Mouse (Mus musculus): ENCODE data around the gene Grk5. TPM values are rescaled to one million over a fixed set of nuclear protein-coding genes. Genes with fewer than 3 reads are reported as not detected.
A peak's percentile ranks its signal among the peaks of the same experiment; 100 is the strongest.

The Grk5 gene
- polyA plus RNA-seq, 1 experiment from 2014 or later: 1.4 TPM

- Histone ChIP-seq H3K4me3 (ENCODE audit: low read length) (no peak overlapping the region), H3K4me2 (ENCODE audit: low read depth, low read length) (no peak overlapping the region), H3K4me1 (ENCODE audit: control insufficient read depth, insufficient read depth, low read length) (no peaks in the 10 kb centered on the region), H3K27me3 (replicated peaks; ENCODE audit: control insufficient read depth, insufficient read depth, low read length) (no peaks in the 10 kb centered on the region), H3K27ac (ENCODE audit: low read length) (no peak overlapping the region), H3K9ac (ENCODE audit: low read depth, low read length) (no peak overlapping the region), H3K36me3 (ENCODE audit: control insufficient read depth, insufficient read depth, low read length) (no peaks in the 10 kb centered on the region), H3K9me3 (ENCODE audit: control insufficient read depth, low read length) (no peaks in the 10 kb centered on the region)
- ATAC-seq: no peak
- WGBS: 69% methylated on average over 3 of the region's 3 CpGs
These were observed 174.8 kb downstream of the Grk5 start for GRCm38 (mm10) chr19:61064386-61064785.

DNA sequence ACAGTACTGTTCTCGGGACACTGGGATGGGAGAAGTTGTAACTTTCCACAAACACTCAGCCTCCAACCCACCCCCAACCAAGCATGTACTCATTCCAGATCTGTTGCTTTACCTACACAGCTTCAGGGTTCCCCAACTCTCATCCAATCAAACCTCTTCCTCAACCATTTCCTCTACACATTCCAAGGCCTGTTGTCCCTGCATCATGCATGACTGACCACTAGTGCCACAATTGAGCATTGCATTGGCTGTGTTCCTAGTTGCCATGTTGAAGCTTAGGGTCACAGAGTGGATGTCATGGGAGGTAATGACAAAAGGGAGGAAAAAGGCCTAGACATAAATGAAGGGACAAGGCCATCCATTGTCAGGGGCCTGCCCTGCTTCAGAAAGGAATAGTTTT is 175.5 kb downstream of the Grk5 start:
- Histone ChIP-seq H3K4me2 (ENCODE audit: low read depth, low read length) (no peak overlapping the region), H3K36me3 (ENCODE audit: control insufficient read depth, insufficient read depth, low read length) (no peaks in the 10 kb centered on the region), H3K4me3 (ENCODE audit: low read length) (no peak overlapping the region), H3K9me3 (ENCODE audit: control insufficient read depth, low read length) (no peaks in the 10 kb centered on the region), H3K27ac (ENCODE audit: low read length) (no peak overlapping the region), H3K4me1 (ENCODE audit: control insufficient read depth, insufficient read depth, low read length) (no peaks in the 10 kb centered on the region), H3K9ac (ENCODE audit: low read depth, low read length) (no peak overlapping the region), H3K27me3 (replicated peaks; ENCODE audit: control insufficient read depth, insufficient read depth, low read length) (no peaks in the 10 kb centered on the region)
- 86% methylated on average over 1 of the region's 1 CpGs for WGBS
- no peak for ATAC-seq

- no peak for ATAC-seq
- Histone ChIP-seq H3K27me3 (replicated peaks; ENCODE audit: control insufficient read depth, insufficient read depth, low read length) (no peaks in the 10 kb centered on the region), H3K4me1 (ENCODE audit: control insufficient read depth, insufficient read depth, low read length) (no peaks in the 10 kb centered on the region), H3K36me3 (ENCODE audit: control insufficient read depth, insufficient read depth, low read length) (no peaks in the 10 kb centered on the region), H3K9ac (ENCODE audit: low read depth, low read length) (no peak overlapping the region), H3K4me3 (ENCODE audit: low read length) (no peak overlapping the region), H3K9me3 (ENCODE audit: control insufficient read depth, low read length) (no peaks in the 10 kb centered on the region), H3K27ac (ENCODE audit: low read length) (no peak overlapping the region), H3K4me2 (ENCODE audit: low read depth, low read length) (no peak overlapping the region)
- 86% methylated on average over 3 of the region's 3 CpGs for WGBS
These were observed 189.1 kb downstream of the Grk5 start for GRCm38 (mm10) chr19:61078622-61079021.

DNA sequence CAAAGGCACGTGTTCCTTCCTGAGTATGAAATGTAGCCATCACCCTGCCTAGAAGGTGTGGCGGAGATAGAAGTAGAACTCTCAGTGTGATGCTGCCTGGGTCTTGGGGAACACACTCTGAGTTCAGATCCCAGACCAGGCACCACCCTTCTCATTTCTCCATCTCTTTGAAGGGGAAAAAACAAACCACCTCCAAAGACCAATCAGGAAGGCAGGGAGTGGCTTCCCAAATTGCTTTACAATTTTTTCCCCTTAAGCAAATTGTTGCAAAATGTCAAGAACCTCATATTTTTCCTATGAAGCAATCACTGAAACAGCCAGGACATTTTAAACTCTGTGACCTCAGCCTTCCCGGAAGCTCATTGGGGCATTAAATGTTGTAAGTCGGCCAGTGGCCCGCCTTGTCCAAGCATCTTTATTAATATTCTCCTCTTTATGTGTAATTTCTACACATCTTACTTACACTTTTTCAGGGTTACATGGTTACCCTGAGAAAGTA is 190.8 kb downstream of the Grk5 start:
- no peak overlapping the region for H3K27ac ChIP-seq (ENCODE audit: low read length)
- no peaks in the 10 kb centered on the region for H3K36me3 ChIP-seq (ENCODE audit: control insufficient read depth, insufficient read depth, low read length)
- H3K9me3 ChIP-seq (ENCODE audit: control insufficient read depth, low read length): no peaks in the 10 kb centered on the region
- H3K4me1 ChIP-seq (ENCODE audit: control insufficient read depth, insufficient read depth, low read length): no peaks in the 10 kb centered on the region
- H3K27me3 ChIP-seq (replicated peaks; ENCODE audit: control insufficient read depth, insufficient read depth, low read length): no peaks in the 10 kb centered on the region
- no peak overlapping the region for H3K4me3 ChIP-seq (ENCODE audit: low read length)
- H3K4me2 ChIP-seq (ENCODE audit: low read depth, low read length): no peak overlapping the region
- WGBS: 89% methylated on average over 5 of the region's 5 CpGs
- no peak overlapping the region for H3K9ac ChIP-seq (ENCODE audit: low read depth, low read length)
- no peak for ATAC-seq

- Histone ChIP-seq H3K9ac (ENCODE audit: low read depth, low read length) (no peak overlapping the region), H3K9me3 (ENCODE audit: control insufficient read depth, low read length) (no peaks in the 10 kb centered on the region), H3K36me3 (ENCODE audit: control insufficient read depth, insufficient read depth, low read length) (no peaks in the 10 kb centered on the region), H3K4me2 (ENCODE audit: low read depth, low read length) (no peak overlapping the region), H3K27me3 (replicated peaks; ENCODE audit: control insufficient read depth, insufficient read depth, low read length) (no peaks in the 10 kb centered on the region), H3K27ac (ENCODE audit: low read length) (no peak overlapping the region), H3K4me3 (ENCODE audit: low read length) (no peak overlapping the region), H3K4me1 (ENCODE audit: control insufficient read depth, insufficient read depth, low read length) (no peaks in the 10 kb centered on the region)
- 90% methylated on average over 8 of the region's 8 CpGs for WGBS
- ATAC-seq: no peak
These were observed 193.5 kb downstream of the Grk5 start for GRCm38 (mm10) chr19:61083006-61083405.

GRCm38 (mm10) chr19:61084149-61084940 is 194.8 kb downstream of the Grk5 start:
- Histone ChIP-seq H3K27ac (ENCODE audit: low read length) (no peak overlapping the region), H3K36me3 (ENCODE audit: control insufficient read depth, insufficient read depth, low read length) (no peaks in the 10 kb centered on the region), H3K4me2 (ENCODE audit: low read depth, low read length) (no peak overlapping the region), H3K9me3 (ENCODE audit: control insufficient read depth, low read length) (no peaks in the 10 kb centered on the region), H3K9ac (ENCODE audit: low read depth, low read length) (no peak overlapping the region), H3K27me3 (replicated peaks; ENCODE audit: control insufficient read depth, insufficient read depth, low read length) (no peaks in the 10 kb centered on the region), H3K4me3 (ENCODE audit: low read length) (no peak overlapping the region), H3K4me1 (ENCODE audit: control insufficient read depth, insufficient read depth, low read length) (no peaks in the 10 kb centered on the region)
- WGBS: 49% methylated on average over 4 of the region's 4 CpGs
- peak; percentile 48; the same call in 1 of the 2 replicates for ATAC-seq

DNA sequence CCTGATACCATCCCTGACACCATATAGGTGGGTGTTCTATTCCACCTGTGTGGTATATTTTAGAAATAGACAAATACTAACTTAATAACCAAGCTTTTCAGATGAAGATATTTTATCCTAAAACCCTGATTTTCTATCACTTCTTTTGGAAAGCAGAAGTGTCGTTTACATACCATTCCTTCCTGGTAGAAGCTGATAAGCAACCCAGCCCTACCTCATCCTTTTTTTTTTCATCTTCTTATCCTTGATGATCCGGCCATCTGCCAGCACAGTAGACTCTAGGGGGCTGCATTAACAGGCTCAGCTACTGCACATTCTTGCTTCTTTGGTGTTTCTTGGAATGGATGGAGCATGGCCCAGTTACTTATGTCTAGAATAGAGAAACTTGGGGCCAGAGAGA is 195.7 kb downstream of the Grk5 start:
- Histone ChIP-seq H3K27me3 (replicated peaks; ENCODE audit: control insufficient read depth, insufficient read depth, low read length) (no peaks in the 10 kb centered on the region), H3K9ac (ENCODE audit: low read depth, low read length) (no peak overlapping the region), H3K9me3 (ENCODE audit: control insufficient read depth, low read length) (no peaks in the 10 kb centered on the region), H3K4me1 (ENCODE audit: control insufficient read depth, insufficient read depth, low read length) (no peaks in the 10 kb centered on the region), H3K36me3 (ENCODE audit: control insufficient read depth, insufficient read depth, low read length) (no peaks in the 10 kb centered on the region), H3K4me2 (ENCODE audit: low read depth, low read length) (no peak overlapping the region), H3K4me3 (ENCODE audit: low read length) (no peak overlapping the region), H3K27ac (ENCODE audit: low read length) (no peak overlapping the region)
- 71% methylated on average over 2 of the region's 2 CpGs for WGBS
- no peak for ATAC-seq

DNA sequence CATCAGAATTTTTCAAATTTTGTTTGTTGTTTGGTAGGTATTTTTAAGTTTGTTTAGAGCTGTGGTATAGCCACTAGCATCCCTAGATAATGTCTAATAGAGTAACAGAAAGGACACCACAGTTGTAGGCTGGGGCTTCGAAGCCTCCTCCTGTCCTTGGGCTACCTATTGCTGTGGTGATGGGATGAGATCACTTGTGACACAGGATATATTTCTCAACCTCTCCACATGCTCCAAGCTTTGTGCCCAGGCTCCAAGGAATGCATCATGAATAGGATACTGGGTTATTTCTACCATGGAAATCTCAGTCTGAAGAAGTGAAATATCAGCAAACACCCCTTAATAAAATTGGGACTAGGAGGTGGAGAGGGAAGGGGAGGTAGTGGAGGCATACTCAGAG is 198.2 kb downstream of the Grk5 start:
- 92% methylated on average over 1 of the region's 1 CpGs for WGBS
- Histone ChIP-seq H3K27me3 (replicated peaks; ENCODE audit: control insufficient read depth, insufficient read depth, low read length) (no peaks in the 10 kb centered on the region), H3K4me1 (ENCODE audit: control insufficient read depth, insufficient read depth, low read length) (no peaks in the 10 kb centered on the region)

GRCm38 (mm10) chr19:61089001-61089400 is 199.5 kb downstream of the Grk5 start:
- Histone ChIP-seq H3K36me3 (ENCODE audit: control insufficient read depth, insufficient read depth, low read length) (no peaks in the 10 kb centered on the region), H3K27ac (ENCODE audit: low read length) (no peak overlapping the region), H3K9ac (ENCODE audit: low read depth, low read length) (no peak overlapping the region), H3K4me1 (ENCODE audit: control insufficient read depth, insufficient read depth, low read length) (no peaks in the 10 kb centered on the region), H3K4me2 (ENCODE audit: low read depth, low read length) (no peak overlapping the region), H3K27me3 (replicated peaks; ENCODE audit: control insufficient read depth, insufficient read depth, low read length) (no peaks in the 10 kb centered on the region), H3K9me3 (ENCODE audit: control insufficient read depth, low read length) (no peaks in the 10 kb centered on the region), H3K4me3 (ENCODE audit: low read length) (no peak overlapping the region)
- ATAC-seq: no peak
- 89% methylated on average over 3 of the region's 3 CpGs for WGBS

More for the DNA sequence above, 198.2 kb downstream of the Grk5 start:
- H3K4me3 ChIP-seq (ENCODE audit: low read length): no peak overlapping the region
- no peaks in the 10 kb centered on the region for H3K36me3 ChIP-seq (ENCODE audit: control insufficient read depth, insufficient read depth, low read length)
- H3K9me3 ChIP-seq (ENCODE audit: control insufficient read depth, low read length): no peaks in the 10 kb centered on the region
- no peak overlapping the region for H3K9ac ChIP-seq (ENCODE audit: low read depth, low read length)
- no peak overlapping the region for H3K27ac ChIP-seq (ENCODE audit: low read length)
- no peak for ATAC-seq
- H3K4me2 ChIP-seq (ENCODE audit: low read depth, low read length): no peak overlapping the region

DNA sequence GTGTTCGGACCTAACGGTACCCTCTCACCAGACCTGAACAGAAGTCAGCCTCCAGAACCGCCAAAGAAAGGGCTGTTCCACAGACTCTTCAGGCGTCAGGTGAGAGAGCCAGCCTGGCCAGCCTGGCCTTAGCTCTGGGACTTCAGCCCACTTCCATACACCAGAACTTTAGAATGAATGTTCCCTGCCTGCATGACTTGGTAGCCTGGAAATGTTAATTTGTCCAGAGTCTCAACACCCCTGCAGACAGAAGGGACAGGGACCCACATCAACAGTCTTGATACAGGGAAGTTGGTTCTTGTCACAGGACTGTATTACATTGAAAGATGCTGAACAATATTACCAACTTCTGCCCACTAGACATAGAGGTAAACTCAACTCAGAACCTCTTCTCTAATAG is 201.0 kb downstream of the Grk5 start:
- Histone ChIP-seq H3K4me1 (ENCODE audit: control insufficient read depth, insufficient read depth, low read length) (no peaks in the 10 kb centered on the region), H3K9me3 (ENCODE audit: control insufficient read depth, low read length) (no peaks in the 10 kb centered on the region), H3K36me3 (ENCODE audit: control insufficient read depth, insufficient read depth, low read length) (no peaks in the 10 kb centered on the region), H3K27me3 (replicated peaks; ENCODE audit: control insufficient read depth, insufficient read depth, low read length) (no peaks in the 10 kb centered on the region), H3K4me3 (ENCODE audit: low read length) (no peak overlapping the region), H3K4me2 (ENCODE audit: low read depth, low read length) (no peak overlapping the region), H3K27ac (ENCODE audit: low read length) (no peak overlapping the region), H3K9ac (ENCODE audit: low read depth, low read length) (no peak overlapping the region)
- 89% methylated on average over 4 of the region's 4 CpGs for WGBS
- ATAC-seq: no peak
